8 mouse cellular contexts compared by ENCODE assay signal in the genomic region with DNA sequence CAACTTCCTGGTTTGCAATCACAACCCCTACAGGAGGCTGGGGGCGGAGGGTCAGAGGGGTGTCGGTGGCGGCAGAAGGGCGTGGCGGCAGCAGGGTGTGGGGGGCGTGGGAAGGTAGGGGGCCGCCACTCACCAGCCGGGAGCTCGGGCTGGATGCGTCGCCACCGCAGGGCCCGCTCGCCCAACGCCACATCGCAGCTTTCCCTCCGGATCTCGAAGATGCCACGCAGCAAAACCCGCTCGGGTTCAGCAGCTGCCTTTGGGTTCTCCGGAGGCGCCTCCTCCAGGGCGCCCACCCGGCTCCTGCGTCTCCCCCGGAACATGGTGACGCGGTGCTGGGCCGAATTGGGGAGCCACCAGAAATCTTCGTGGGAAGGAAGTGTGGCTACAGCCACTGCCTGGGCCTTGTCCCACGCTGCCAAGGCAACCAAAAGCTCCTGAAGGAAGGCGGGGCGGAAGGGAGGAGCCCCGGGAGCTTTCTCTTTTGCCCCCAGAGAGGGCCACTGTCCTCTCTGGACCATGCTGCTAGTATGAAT. TPM values are rescaled to one million over a fixed set of nuclear protein-coding genes. Genes with fewer than 3 reads are reported as not detected.
A peak's percentile ranks its signal among the peaks of the same experiment; 100 is the strongest.
DNase-seq lines count a peak whose midpoint lies in the region; ATAC-seq and TF ChIP-seq lines count a peak whose summit lies in the region.

No protein-coding gene starts in this region.

- H3K27ac ChIP-seq in embryonic facial prominence, embryonic 12.5 days = no peak overlapping the region
- H3K27ac ChIP-seq in heart, postnatal 0 days (ENCODE audit: low read depth) = no peak overlapping the region
- H3K27ac ChIP-seq in limb, embryonic 12.5 days = no peak overlapping the region
- no peak overlapping the region for H3K27ac ChIP-seq in midbrain, embryonic 15.5 days

- H3K4me1 ChIP-seq in G1E (ENCODE audit: insufficient read depth, low read depth, low read length) = 0 out of 2 replicates have a peak, but pooled peaks cover 2% of the 10 kb centered on the region
- H3K4me1 ChIP-seq in embryonic facial prominence, embryonic 12.5 days = peaks cover 9% of the 10 kb centered on the region; the same call in 1 of the 2 replicates
- H3K4me1 ChIP-seq in heart, postnatal 0 days (ENCODE audit: control insufficient read depth, insufficient read depth) = 0 out of 2 replicates have a peak, but pooled peaks cover 6% of the 10 kb centered on the region
- peaks cover 21% of the 10 kb centered on the region for H3K4me1 ChIP-seq in limb, embryonic 12.5 days (replicated peaks)
- H3K4me1 ChIP-seq in midbrain, embryonic 15.5 days = peaks cover 7% of the 10 kb centered on the region

- H3K4me3 ChIP-seq in G1E (ENCODE audit: low read depth, low read length) = peak overlapping the region; percentile 27; the same call in 1 of the 2 replicates
- H3K4me3 ChIP-seq in embryonic facial prominence, embryonic 12.5 days = peak overlapping the region; percentile 44
- peak overlapping the region; percentile 49 for H3K4me3 ChIP-seq in heart, postnatal 0 days (ENCODE audit: low read depth, low read length)
- H3K4me3 ChIP-seq in limb, embryonic 12.5 days (replicated peaks) = peak overlapping the region; percentile 51
- H3K4me3 ChIP-seq in midbrain, embryonic 15.5 days = peak overlapping the region; percentile 38

- no peak for TF ChIP-seq CTCF in G1E (IDR thresholded peaks at IDR 0.05; ENCODE audit: low read depth, low read length)
- TF ChIP-seq CTCF in heart, postnatal 0 days (IDR thresholded peaks at IDR 0.05; ENCODE audit: low read depth) = no peak

- TF ChIP-seq EP300 in heart, postnatal 0 days (IDR thresholded peaks at IDR 0.05; ENCODE audit: low read depth) = no peak

- peak overlapping the region; percentile 19 for H3K9ac ChIP-seq in embryonic facial prominence, embryonic 12.5 days
- no peak overlapping the region for H3K9ac ChIP-seq in heart, postnatal 0 days (replicated peaks; ENCODE audit: low read depth, low read length)
- H3K9ac ChIP-seq in limb, embryonic 12.5 days (replicated peaks) = peak overlapping the region; percentile 56
- peak overlapping the region; percentile 21; the same call in 1 of the 2 replicates for H3K9ac ChIP-seq in midbrain, embryonic 15.5 days

- WGBS in embryonic facial prominence, embryonic 12.5 days = under 1% methylated on average over 32 of the region's 35 CpGs
- WGBS in heart, postnatal 0 days = under 1% methylated on average over 34 of the region's 35 CpGs
- WGBS in limb, embryonic 12.5 days = 0% methylated on average over 35 of the region's 35 CpGs
- WGBS in midbrain, embryonic 15.5 days = under 1% methylated on average over 35 of the region's 35 CpGs

- ATAC-seq in G1E (ENCODE audit: extremely low read depth, insufficient number of reproducible peaks, low FRiP score, poor library complexity, severe bottlenecking) = no peak
- ATAC-seq in embryonic facial prominence, embryonic 12.5 days (ENCODE audit: insufficient number of reproducible peaks, insufficient read depth, low FRiP score, low TSS enrichment) = peak; percentile 64
- ATAC-seq in heart, postnatal 0 days (ENCODE audit: insufficient read depth, low read depth) = no peak
- no peak for ATAC-seq in limb, embryonic 12.5 days (ENCODE audit: insufficient number of reproducible peaks, insufficient read depth, low FRiP score, low TSS enrichment, low read depth)
- ATAC-seq in midbrain, embryonic 15.5 days (replicated peaks) = peak; percentile 62; the same call in 1 of the 2 replicates
- ATAC-seq in inflammation-experienced regulatory T-cells, adult 6 months = no peak

- H3K27me3 ChIP-seq in G1E (ENCODE audit: insufficient read depth, low read length) = peaks cover 12% of the 10 kb centered on the region
- no peaks in the 10 kb centered on the region for H3K27me3 ChIP-seq in embryonic facial prominence, embryonic 12.5 days
- H3K27me3 ChIP-seq in heart, postnatal 0 days (ENCODE audit: control insufficient read depth, insufficient read depth, low read length) = peaks cover 21% of the 10 kb centered on the region
- H3K27me3 ChIP-seq in limb, embryonic 12.5 days = peaks cover 14% of the 10 kb centered on the region
- H3K27me3 ChIP-seq in midbrain, embryonic 15.5 days (replicated peaks) = peaks cover 14% of the 10 kb centered on the region

- H3K36me3 ChIP-seq in G1E (replicated peaks) = no peaks in the 10 kb centered on the region
- H3K36me3 ChIP-seq in embryonic facial prominence, embryonic 12.5 days = no peaks in the 10 kb centered on the region
- no peaks in the 10 kb centered on the region for H3K36me3 ChIP-seq in heart, postnatal 0 days (replicated peaks; ENCODE audit: control insufficient read depth, insufficient read depth, low read length)
- no peaks in the 10 kb centered on the region for H3K36me3 ChIP-seq in limb, embryonic 12.5 days
- H3K36me3 ChIP-seq in midbrain, embryonic 15.5 days (replicated peaks) = no peaks in the 10 kb centered on the region

- H3K9me3 ChIP-seq in G1E (replicated peaks) = no peaks in the 10 kb centered on the region
- no peaks in the 10 kb centered on the region for H3K9me3 ChIP-seq in embryonic facial prominence, embryonic 12.5 days
- H3K9me3 ChIP-seq in heart, postnatal 0 days (replicated peaks; ENCODE audit: control insufficient read depth, low read length) = no peaks in the 10 kb centered on the region
- H3K9me3 ChIP-seq in limb, embryonic 12.5 days = peaks cover 4% of the 10 kb centered on the region; the same call in 1 of the 2 replicates
- H3K9me3 ChIP-seq in midbrain, embryonic 15.5 days = no peaks in the 10 kb centered on the region

- H3K4me2 ChIP-seq in embryonic facial prominence, embryonic 12.5 days (replicated peaks) = peak overlapping the region; percentile 89
- peak overlapping the region; percentile 74 for H3K4me2 ChIP-seq in heart, postnatal 0 days (ENCODE audit: low read depth, low read length)
- peak overlapping the region; percentile 94 for H3K4me2 ChIP-seq in limb, embryonic 12.5 days
- peak overlapping the region; percentile 65 for H3K4me2 ChIP-seq in midbrain, embryonic 15.5 days

- DNase-seq in CD4-positive helper T cell, adult 2 months (ENCODE audit: low read depth, low spot score) = peak; percentile 2
- no peak for DNase-seq in G1E (ENCODE audit: low spot score)
- DNase-seq in heart, postnatal 0 days (ENCODE audit: low spot score) = peak; percentile 6
- no peak for DNase-seq in natural killer cell, adult 2 months (ENCODE audit: low spot score in 2 of 2)

RNA-seq across cellular contexts. Expression of a gene that starts 27.9 kb away (rescaled TPM):
- not detected in 2 replicates for total RNA-seq in G1E (2014; fragmentation: Nextera tagmentation)
- 0.06 and 0.11 TPM in 2 replicates for total RNA-seq in G1E (2017)
- polyA plus RNA-seq in G1E (2012) = not detected in 2 replicates
- polyA plus RNA-seq in embryonic facial prominence, embryonic 12.5 days (2016; fragmentation: Nextera tagmentation; extraction: Ambion mirVana) = 17.3 and 19.1 TPM in 2 replicates
- total RNA-seq in heart, postnatal 0 days (2014; rRNA removed; ENCODE audit: low replicate concordance) = not detected in 2 replicates
- not detected in 2 replicates for polyA plus RNA-seq in heart, postnatal 0 days (2015; fragmentation: Nextera tagmentation; extraction: Ambion mirVana)
- polyA plus RNA-seq in limb, embryonic 12.5 days (2016; fragmentation: Nextera tagmentation; extraction: Ambion mirVana) = 0.34 TPM in 1 of 2 replicates, not detected in the other
- polyA plus RNA-seq in midbrain, embryonic 15.5 days (2015; fragmentation: Nextera tagmentation; extraction: Ambion mirVana) = 21.0 and 21.4 TPM in 2 replicates
- polyA plus RNA-seq in inflammation-experienced regulatory T-cells, adult 6 months (2017; shearing (Covaris generic)) = not detected

RNA-seq across cellular contexts. Expression of a gene that starts 27.9 kb away (rescaled TPM):
- total RNA-seq in G1E (2014; fragmentation: Nextera tagmentation) (not detected in 2 replicates), G1E (2017) (0.81 and 1.4 TPM in 2 replicates)
- polyA plus RNA-seq in G1E (2012) = 0.02 and 0.07 TPM in 2 replicates
- 2.0 and 2.3 TPM in 2 replicates for polyA plus RNA-seq in embryonic facial prominence, embryonic 12.5 days (2016; fragmentation: Nextera tagmentation; extraction: Ambion mirVana)
- total RNA-seq in heart, postnatal 0 days (2014; rRNA removed; ENCODE audit: low replicate concordance) = 1.5 TPM in 1 of 2 replicates, not detected in the other
- polyA plus RNA-seq in heart, postnatal 0 days (2015; fragmentation: Nextera tagmentation; extraction: Ambion mirVana) = 0.44 and 1.4 TPM in 2 replicates
- polyA plus RNA-seq in limb, embryonic 12.5 days (2016; fragmentation: Nextera tagmentation; extraction: Ambion mirVana) = 1.0 and 1.1 TPM in 2 replicates
- 0.80 and 1.1 TPM in 2 replicates for polyA plus RNA-seq in midbrain, embryonic 15.5 days (2015; fragmentation: Nextera tagmentation; extraction: Ambion mirVana)
- polyA plus RNA-seq in inflammation-experienced regulatory T-cells, adult 6 months (2017; shearing (Covaris generic)) = 10 to 100 TPM; 30.4 to 52.7 (median 42.5) TPM

Comparison
In these comparisons a context has a peak if more than half of its experiments do, and no peak if none do; other contexts are left out.
1. DNase-seq: peak in CD4-positive helper T cell, adult 2 months (single experiment) and heart, postnatal 0 days (single experiment); none in G1E (single experiment) and natural killer cell, adult 2 months (0 of 2).
2. ATAC-seq: peak in embryonic facial prominence, embryonic 12.5 days (single experiment) and midbrain, embryonic 15.5 days (single experiment); none in G1E (single experiment), heart, postnatal 0 days (single experiment), limb, embryonic 12.5 days (single experiment) and inflammation-experienced regulatory T-cells, adult 6 months (single experiment).
3. RNA of a gene that starts 27.9 kb away (polyA plus RNA-seq): 21.0 to 21.4 TPM in midbrain, embryonic 15.5 days and 17.3 to 19.1 TPM in embryonic facial prominence, embryonic 12.5 days; 0.34 TPM in limb, embryonic 12.5 days, not detected in G1E, not detected in heart, postnatal 0 days and not detected in inflammation-experienced regulatory T-cells, adult 6 months; every median in the first group is over 10 times any median in the second.
4. Peak in every context shown above with its lines, with median percentiles within 50 percentile points of each other: H3K4me3 ChIP-seq and H3K4me2 ChIP-seq.